Mouse (Mus musculus) heart, embryonic 13.5 days (tissue): ENCODE data around the gene Zbtb39. TPM values are rescaled to one million over a fixed set of nuclear protein-coding genes. Genes with fewer than 3 reads are reported as not detected.

ENCODE experiments used
- ATAC-seq: fragments of 200-750 bp; cut with Nextera tagmentation; 2 replicates; pipeline ENCODE4 v1.8.0; 2017; ENCODE audit warnings: moderate TSS enrichment; ENCODE audit not compliant: insufficient number of reproducible peaks, low FRiP score, low TSS enrichment; ENCODE audit errors: extremely low read depth
- H3K27ac ChIP-seq: fragments of 300-500 bp; sonication (generic); replicated peaks from 2 replicates; pipeline ENCODE4 v1.5.1; 2015; ENCODE audit warnings: moderate library complexity, mild to moderate bottlenecking, inconsistent platforms
- H3K27me3 ChIP-seq: fragments of 300-500 bp; sonication (generic); replicated peaks from 2 replicates; pipeline ENCODE4 v1.6.1; 2015; ENCODE audit warnings: mild to moderate bottlenecking, inconsistent platforms
- H3K36me3 ChIP-seq: fragments of 300-500 bp; sonication (generic); 2 replicates; pipeline ENCODE4 v1.6.1; 2015; ENCODE audit warnings: mild to moderate bottlenecking, inconsistent platforms
- H3K4me1 ChIP-seq: fragments of 300-500 bp; sonication (generic); 2 replicates; pipeline ENCODE4 v1.6.1; 2015; ENCODE audit warnings: inconsistent platforms
- H3K4me2 ChIP-seq: fragments of 300-500 bp; sonication (generic); 2 replicates; pipeline ENCODE4 v1.6.1; 2015; ENCODE audit warnings: inconsistent platforms, mild to moderate bottlenecking, moderate library complexity
- H3K4me3 ChIP-seq: fragments of 300-500 bp; sonication (generic); 2 replicates; pipeline ENCODE4 v1.5.1; 2015; ENCODE audit warnings: moderate library complexity, mild to moderate bottlenecking, inconsistent platforms
- H3K9ac ChIP-seq: fragments of 300-500 bp; sonication (generic); 2 replicates; pipeline ENCODE4 v1.6.1; 2015; ENCODE audit warnings: inconsistent platforms, mild to moderate bottlenecking, moderate library complexity
- H3K9me3 ChIP-seq: fragments of 300-500 bp; sonication (generic); 2 replicates; pipeline ENCODE4 v1.6.1; 2016; ENCODE audit warnings: inconsistent platforms
- WGBS: fragments of 180-500 bp; shearing (Covaris S2); methylation state at CpG from one replicate; pipeline ENCODE4 v1.1.7; 2015; ENCODE audit warnings: mixed read lengths; 5-methylcytosine and 5-hydroxymethylcytosine counted together
- polyA plus RNA-seq: library from polyadenylated mRNA; unstranded; fragments of >200 nt; fragmentation: Nextera tagmentation; extraction: Ambion mirVana; gene quantifications from 2 replicates; pipeline ENCODE4 v1.2.1, GENCODE M21; 2015

The Zbtb39 gene
- polyA plus RNA-seq, result 1.6 and 2.0 TPM in 2 replicates

DNA sequence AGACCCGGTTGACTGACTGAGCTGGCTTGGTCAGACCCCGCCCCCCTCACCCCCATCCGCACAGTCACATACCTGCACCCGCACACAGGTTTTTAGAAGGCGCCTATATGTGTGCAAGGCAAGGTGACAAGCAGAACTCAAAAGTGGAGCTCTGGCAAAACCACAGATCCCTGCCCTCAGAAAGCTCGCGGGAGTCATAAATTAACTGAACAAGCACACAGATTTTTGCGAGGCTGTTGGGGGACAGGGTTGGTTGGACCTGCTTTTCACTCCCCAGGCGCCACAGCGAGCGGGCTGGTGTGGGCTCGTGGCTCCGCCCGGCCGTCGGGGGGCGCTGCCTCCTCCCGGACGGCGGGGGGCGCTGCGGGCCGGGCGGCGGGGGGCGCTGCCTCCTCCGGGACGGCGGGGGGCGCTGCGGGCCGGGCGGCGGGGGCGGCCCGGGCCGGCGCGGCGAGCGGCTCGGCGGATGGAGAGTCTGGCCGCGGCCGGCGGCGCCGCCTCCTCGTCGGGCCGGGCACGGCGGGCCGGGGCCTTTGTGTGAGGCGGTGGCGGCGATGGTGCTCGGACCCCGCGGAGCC, at the start of gene Zbtb39:
Gene Zbtb39, plus strand, starts transcription at position 456 of the 578 bp plus-strand sequence.
- H3K9me3 ChIP-seq, result no peaks in the 10 kb centered on the region
- H3K27me3 ChIP-seq, result 0 out of 2 replicates have a peak, but pooled peaks cover 4% of the 10 kb centered on the region
- peak within 1 kb of the TSS; percentile 80 for H3K27ac ChIP-seq
- peak within 1 kb of the TSS; percentile 89 for H3K4me2 ChIP-seq
- ATAC-seq, result peak; percentile 83
- H3K9ac ChIP-seq, result peak within 1 kb of the TSS; percentile 99
- peaks cover 31% of the 10 kb centered on the region for H3K36me3 ChIP-seq
- H3K4me1 ChIP-seq, result peaks cover 23% of the 10 kb centered on the region
- H3K4me3 ChIP-seq, result peak within 1 kb of the TSS; percentile 94
- WGBS, result 1% methylated on average over 30 of the region's 61 CpGs

DNA sequence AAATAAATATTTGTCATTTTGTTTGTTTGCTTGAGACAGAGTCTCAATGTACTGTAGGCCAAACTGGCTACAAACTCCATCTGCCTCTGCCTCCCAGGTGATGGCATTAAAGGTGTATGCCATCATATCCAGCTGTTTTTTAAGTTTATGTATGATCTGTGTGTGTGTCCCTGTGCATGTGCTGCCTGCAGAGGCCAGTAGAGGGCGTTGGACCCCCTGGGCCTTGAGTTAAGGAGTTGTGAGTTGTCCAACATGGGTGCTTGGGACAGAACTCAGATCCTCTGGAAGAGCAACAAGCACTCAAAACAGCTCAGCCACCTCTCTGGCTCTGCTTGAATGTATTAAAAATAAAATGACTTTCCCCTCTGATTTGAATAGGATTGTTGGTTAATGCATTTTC, 48.3 kb upstream of the Zbtb39 start:
- 11% methylated on average over 1 of the region's 1 CpGs for WGBS
- Histone ChIP-seq H3K4me2 (no peak overlapping the region), H3K4me3 (no peak overlapping the region), H3K4me1 (peaks cover 3% of the 10 kb centered on the region; the same call in 1 of the 2 replicates), H3K9ac (no peak overlapping the region), H3K27me3 (no peaks in the 10 kb centered on the region), H3K36me3 (peaks cover 62% of the 10 kb centered on the region), H3K9me3 (no peaks in the 10 kb centered on the region), H3K27ac (no peak overlapping the region)
- no peak for ATAC-seq

DNA sequence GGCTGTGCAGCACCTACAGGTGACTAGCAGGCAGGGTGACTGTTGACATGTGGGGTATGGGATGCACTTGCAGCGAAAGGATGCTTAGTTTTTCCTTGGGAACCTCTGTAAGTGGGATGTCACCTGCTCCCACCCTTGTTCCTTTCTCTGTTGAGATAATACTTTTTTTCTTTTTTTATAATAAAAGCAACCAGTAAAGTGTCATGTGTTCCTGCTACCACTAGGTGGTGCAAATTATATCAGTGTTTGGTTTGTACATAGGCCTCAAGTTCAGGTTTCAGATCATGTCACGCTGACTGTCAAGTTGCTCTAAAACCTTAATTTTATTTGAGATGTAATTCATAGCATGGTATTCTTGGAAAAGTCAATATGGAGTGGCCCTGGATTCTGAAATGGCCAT, 44.7 kb upstream of the Zbtb39 start:
- no peaks in the 10 kb centered on the region for H3K4me1 ChIP-seq
- H3K36me3 ChIP-seq, result peaks cover 88% of the 10 kb centered on the region
- H3K27me3 ChIP-seq, result no peaks in the 10 kb centered on the region
- no peak overlapping the region for H3K4me3 ChIP-seq
- 57% methylated on average over 2 of the region's 2 CpGs for WGBS
- ATAC-seq, result no peak
- no peak overlapping the region for H3K27ac ChIP-seq
- H3K9ac ChIP-seq, result no peak overlapping the region
- H3K4me2 ChIP-seq, result no peak overlapping the region
- H3K9me3 ChIP-seq, result no peaks in the 10 kb centered on the region

DNA sequence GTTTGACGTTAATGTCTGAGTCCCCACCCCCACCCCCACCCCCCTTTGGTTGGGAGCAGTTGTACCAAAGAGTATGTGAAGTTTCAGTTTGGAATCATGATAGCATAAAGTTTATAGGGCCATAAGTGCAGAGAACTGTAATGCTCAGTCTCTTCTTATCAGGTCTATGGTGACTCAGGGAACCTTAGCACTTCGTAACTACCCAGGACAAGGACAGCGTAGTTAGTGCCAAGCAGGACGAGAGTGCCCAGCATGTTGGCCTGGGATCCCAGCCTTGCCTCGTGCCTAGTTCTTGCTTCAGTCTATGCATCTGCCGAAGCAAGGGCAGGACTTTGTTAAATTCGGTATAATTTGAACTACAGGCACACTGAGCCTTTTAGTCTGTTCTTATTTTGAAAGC, 43.6 kb upstream of the Zbtb39 start:
- no peak overlapping the region for H3K27ac ChIP-seq
- no peak overlapping the region for H3K9ac ChIP-seq
- no peaks in the 10 kb centered on the region for H3K27me3 ChIP-seq
- H3K4me3 ChIP-seq, result no peak overlapping the region
- peaks cover 83% of the 10 kb centered on the region for H3K36me3 ChIP-seq
- ATAC-seq, result no peak
- H3K9me3 ChIP-seq, result no peaks in the 10 kb centered on the region
- WGBS, result 84% methylated on average over 7 of the region's 7 CpGs
- H3K4me2 ChIP-seq, result no peak overlapping the region
- no peaks in the 10 kb centered on the region for H3K4me1 ChIP-seq

DNA sequence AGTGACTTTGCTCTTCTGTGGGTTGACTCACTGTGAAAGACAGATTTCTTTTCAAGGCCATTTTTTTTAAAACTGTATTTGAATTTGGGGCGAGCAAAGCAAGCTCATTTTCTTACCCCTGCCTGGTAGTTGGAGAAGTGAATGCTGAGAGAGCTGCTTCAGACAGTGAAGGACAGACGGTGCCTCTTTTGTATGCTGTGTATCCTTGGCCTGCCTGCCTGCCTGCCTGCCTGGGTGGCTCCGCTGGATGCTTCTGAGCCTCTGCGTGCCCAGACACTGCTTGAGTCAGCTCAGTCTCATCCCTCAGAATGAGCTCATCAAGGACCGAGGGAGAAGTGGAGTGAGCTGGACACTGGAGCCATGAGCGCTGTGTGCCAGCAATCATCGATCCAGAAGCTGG, 40.4 kb upstream of the Zbtb39 start:
- H3K4me3 ChIP-seq, result no peak overlapping the region
- no peak for ATAC-seq
- H3K27ac ChIP-seq, result no peak overlapping the region
- 84% methylated on average over 7 of the region's 7 CpGs for WGBS
- no peak overlapping the region for H3K9ac ChIP-seq
- no peaks in the 10 kb centered on the region for H3K9me3 ChIP-seq
- H3K36me3 ChIP-seq, result peaks cover 59% of the 10 kb centered on the region
- no peaks in the 10 kb centered on the region for H3K4me1 ChIP-seq
- H3K27me3 ChIP-seq, result no peaks in the 10 kb centered on the region
- no peak overlapping the region for H3K4me2 ChIP-seq

DNA sequence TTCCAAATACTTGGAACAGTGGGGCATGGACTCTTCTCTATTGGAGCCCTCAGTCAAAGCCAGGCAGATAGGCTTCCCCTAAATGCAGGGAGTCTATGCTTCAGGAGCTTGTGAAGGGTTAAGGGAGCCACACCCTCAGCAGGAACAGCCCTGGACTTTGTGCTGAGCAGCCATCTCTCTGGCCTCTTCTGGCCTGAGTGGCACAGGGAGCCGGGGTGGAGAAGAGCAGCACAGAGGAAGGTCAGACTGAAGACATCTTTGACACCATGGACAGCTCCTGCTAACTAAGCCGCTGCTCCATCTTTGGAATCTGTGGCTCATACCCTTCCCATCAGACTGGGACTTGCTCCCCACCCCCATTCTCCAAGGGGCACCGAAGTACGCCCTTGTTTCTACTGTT, 36.0 kb upstream of the Zbtb39 start:
- no peak for ATAC-seq
- no peak overlapping the region for H3K4me2 ChIP-seq
- no peak overlapping the region for H3K9ac ChIP-seq
- 29% methylated on average over 4 of the region's 4 CpGs for WGBS
- no peak overlapping the region for H3K4me3 ChIP-seq
- peaks cover 19% of the 10 kb centered on the region for H3K4me1 ChIP-seq
- H3K36me3 ChIP-seq, result peaks cover 19% of the 10 kb centered on the region
- H3K27me3 ChIP-seq, result no peaks in the 10 kb centered on the region
- H3K9me3 ChIP-seq, result no peaks in the 10 kb centered on the region
- H3K27ac ChIP-seq, result no peak overlapping the region

DNA sequence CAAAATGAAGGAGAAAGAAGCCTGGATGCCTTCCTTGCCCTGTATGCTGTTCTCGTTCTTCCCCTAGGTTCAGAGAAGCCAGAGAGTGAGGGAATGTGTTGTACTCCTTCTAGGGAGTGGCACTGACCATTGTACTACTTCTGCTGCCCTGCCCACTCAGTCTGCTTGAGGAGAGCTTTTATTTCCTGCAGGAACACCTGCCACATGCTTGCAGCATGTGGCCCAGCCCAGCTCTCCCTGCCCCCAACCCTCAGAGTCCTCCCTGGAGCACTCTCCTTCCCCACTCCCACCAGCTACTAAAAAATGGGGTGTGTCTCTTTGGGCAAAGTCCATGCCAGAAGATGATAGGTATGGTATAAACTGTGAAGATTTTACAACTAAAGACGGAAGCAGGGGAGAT, 35.0 kb upstream of the Zbtb39 start:
- ATAC-seq, result no peak
- Histone ChIP-seq H3K4me1 (peaks cover 19% of the 10 kb centered on the region), H3K9me3 (no peaks in the 10 kb centered on the region), H3K27ac (no peak overlapping the region), H3K9ac (no peak overlapping the region), H3K36me3 (peaks cover 9% of the 10 kb centered on the region), H3K27me3 (no peaks in the 10 kb centered on the region), H3K4me2 (no peak overlapping the region), H3K4me3 (no peak overlapping the region)
- WGBS, result 56% methylated on average over 2 of the region's 2 CpGs

DNA sequence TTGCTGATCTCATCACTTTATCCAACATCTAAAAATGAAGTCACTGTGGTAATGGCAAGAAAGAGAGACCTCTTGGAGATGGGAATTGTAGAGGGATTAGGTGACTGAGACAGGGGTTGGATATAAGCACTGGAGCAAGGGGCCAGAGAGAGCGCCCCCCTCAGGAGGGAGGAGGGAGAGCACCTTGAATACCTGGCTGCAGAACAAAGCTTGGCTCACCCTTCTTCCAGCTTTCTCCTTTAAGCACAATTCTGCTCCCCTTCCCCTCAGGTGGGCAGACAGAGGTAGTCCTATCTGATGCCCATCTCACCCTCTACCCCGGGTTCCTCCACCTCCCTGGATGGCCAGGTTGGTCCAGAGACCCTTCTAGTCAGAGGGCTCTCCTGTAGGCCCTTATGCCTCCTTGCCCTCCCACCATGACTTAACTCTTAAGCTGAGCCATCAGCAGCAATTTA, 34.5 kb upstream of the Zbtb39 start, which contains the start of gene Myo1a:
Gene Myo1a, plus strand, starts transcription at position 405 of the 455 bp plus-strand sequence.
- no peaks in the 10 kb centered on the region for H3K27me3 ChIP-seq
- H3K4me2 ChIP-seq, result no peak within 1 kb of the TSS
- H3K9me3 ChIP-seq, result no peaks in the 10 kb centered on the region
- H3K36me3 ChIP-seq, result peaks cover 4% of the 10 kb centered on the region
- no peak within 1 kb of the TSS for H3K4me3 ChIP-seq
- no peak for ATAC-seq
- WGBS, result 55% methylated on average over 2 of the region's 2 CpGs
- H3K9ac ChIP-seq, result no peak within 1 kb of the TSS
- peaks cover 19% of the 10 kb centered on the region for H3K4me1 ChIP-seq
- H3K27ac ChIP-seq, result no peak within 1 kb of the TSS

DNA sequence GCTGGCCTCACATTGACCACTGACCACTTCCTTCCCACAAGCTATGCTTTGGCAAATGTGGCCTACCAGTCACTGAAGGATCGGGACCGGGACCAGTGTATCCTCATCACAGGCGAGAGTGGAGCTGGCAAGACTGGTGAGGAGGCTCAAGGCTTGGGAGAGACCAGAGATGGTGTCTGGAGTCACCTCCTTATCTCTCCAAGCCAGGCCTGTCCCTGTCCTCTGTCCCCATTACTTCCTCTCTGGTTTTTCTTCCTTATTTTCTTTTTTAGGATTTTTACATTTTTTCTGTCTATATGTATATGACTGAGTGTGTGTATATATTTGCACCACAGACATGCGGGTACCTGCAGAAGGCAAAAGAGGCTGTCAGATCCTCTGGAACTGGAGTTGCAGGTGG, 33.6 kb upstream of the Zbtb39 start:
- Histone ChIP-seq H3K9me3 (no peaks in the 10 kb centered on the region), H3K27me3 (no peaks in the 10 kb centered on the region), H3K27ac (no peak overlapping the region), H3K4me2 (no peak overlapping the region), H3K4me3 (no peak overlapping the region), H3K9ac (no peak overlapping the region), H3K4me1 (peaks cover 19% of the 10 kb centered on the region), H3K36me3 (no peaks in the 10 kb centered on the region)
- no peak for ATAC-seq
- WGBS, result 70% methylated on average over 4 of the region's 4 CpGs

DNA sequence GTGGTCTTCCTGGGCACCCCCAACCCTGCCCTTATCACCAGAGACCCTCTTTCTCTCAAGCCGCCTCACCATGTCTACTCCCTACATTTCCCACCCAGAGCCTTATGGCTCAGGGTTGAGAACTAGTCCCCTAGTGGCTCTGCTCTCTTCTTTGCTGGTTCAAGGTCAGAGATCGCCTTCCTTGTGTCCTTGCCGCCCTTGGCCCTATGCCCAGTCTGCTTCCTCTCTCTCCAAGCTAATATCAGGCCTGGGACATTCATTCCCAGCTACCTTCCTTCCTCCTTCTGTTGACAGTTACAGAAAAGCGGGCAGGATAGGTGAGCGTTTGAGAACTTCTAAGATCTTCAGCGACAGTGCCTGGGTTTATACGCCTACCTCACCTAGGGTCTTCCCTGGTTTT, 31.6 kb upstream of the Zbtb39 start:
- no peaks in the 10 kb centered on the region for H3K9me3 ChIP-seq
- H3K9ac ChIP-seq, result no peak overlapping the region
- 0 out of 2 replicates have a peak overlapping the region, but pooled peaks have one; percentile 3 for H3K27ac ChIP-seq
- no peak for ATAC-seq
- no peak overlapping the region for H3K4me2 ChIP-seq
- no peak overlapping the region for H3K4me3 ChIP-seq
- peaks cover 19% of the 10 kb centered on the region for H3K4me1 ChIP-seq
- 45% methylated on average over 7 of the region's 7 CpGs for WGBS
- no peaks in the 10 kb centered on the region for H3K36me3 ChIP-seq
- H3K27me3 ChIP-seq, result peaks cover 4% of the 10 kb centered on the region; the same call in 1 of the 2 replicates

DNA sequence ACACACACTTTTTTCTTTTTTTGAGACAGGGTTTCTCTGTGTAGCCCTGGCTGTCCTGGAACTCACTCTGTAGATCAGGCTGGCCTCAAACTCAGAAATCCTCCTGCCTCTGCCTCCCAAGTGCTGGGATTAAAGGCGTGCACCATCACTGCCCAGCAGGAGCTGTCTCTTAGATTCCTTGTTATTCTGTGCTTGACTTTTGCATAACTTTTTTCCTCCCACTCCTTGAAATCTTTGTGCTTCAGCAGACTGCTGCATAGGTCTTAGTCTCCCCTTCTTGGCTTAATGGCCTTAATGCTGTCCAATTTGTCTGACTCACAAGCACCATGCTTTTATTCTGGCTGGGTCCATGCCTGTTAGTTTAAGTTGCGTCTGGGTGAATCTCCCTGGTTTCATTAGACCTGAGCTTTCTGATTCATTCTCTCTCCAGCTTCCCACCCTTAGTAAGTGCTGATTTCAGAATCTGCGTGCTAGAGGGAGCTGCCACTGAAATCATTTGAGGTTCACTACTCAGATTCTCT, 30.4 kb upstream of the Zbtb39 start:
- Histone ChIP-seq H3K9me3 (no peaks in the 10 kb centered on the region), H3K27ac (no peak overlapping the region), H3K4me1 (peaks cover 19% of the 10 kb centered on the region), H3K27me3 (peaks cover 4% of the 10 kb centered on the region; the same call in 1 of the 2 replicates), H3K9ac (no peak overlapping the region), H3K4me3 (no peak overlapping the region), H3K4me2 (no peak overlapping the region), H3K36me3 (no peaks in the 10 kb centered on the region)
- WGBS, result 76% methylated on average over 3 of the region's 3 CpGs
- ATAC-seq, result no peak

DNA sequence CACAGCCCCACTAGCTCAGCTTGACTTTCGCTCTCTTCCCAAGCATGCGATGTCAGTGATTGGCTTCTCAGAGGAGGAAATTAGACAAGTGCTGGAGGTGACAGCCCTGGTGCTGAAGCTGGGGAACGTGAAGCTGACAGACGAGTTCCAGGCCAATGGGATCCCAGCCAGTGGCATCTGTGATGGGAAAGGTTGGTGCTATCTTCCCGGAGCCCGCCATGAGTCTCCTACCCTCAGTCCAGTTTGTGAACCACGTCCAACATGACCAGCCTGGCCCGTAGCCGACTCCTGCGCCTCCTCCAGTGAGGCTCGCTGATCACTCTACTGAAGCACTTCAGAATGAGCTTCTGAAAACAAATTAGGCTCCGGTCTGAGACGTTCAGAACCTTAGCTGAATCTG, 29.0 kb upstream of the Zbtb39 start:
- 56% methylated on average over 13 of the region's 13 CpGs for WGBS
- ATAC-seq, result no peak
- H3K27me3 ChIP-seq, result peaks cover 4% of the 10 kb centered on the region
- H3K9ac ChIP-seq, result no peak overlapping the region
- no peaks in the 10 kb centered on the region for H3K9me3 ChIP-seq
- H3K36me3 ChIP-seq, result no peaks in the 10 kb centered on the region
- peaks cover 19% of the 10 kb centered on the region for H3K4me1 ChIP-seq
- no peak overlapping the region for H3K27ac ChIP-seq
- no peak overlapping the region for H3K4me2 ChIP-seq
- no peak overlapping the region for H3K4me3 ChIP-seq
